Mouse (Mus musculus) heart, embryonic 12.5 days (tissue): ENCODE results near the gene Olfr805. TPM values are rescaled to one million over a fixed set of nuclear protein-coding genes. Genes with fewer than 3 reads are reported as not detected.

Experiments
- ATAC-seq: fragments of 200-750 bp; cut with Nextera tagmentation; 2 replicates; pipeline ENCODE4 v1.8.0; 2017; ENCODE audit warnings: moderate TSS enrichment, moderate library complexity; ENCODE audit not compliant: insufficient number of reproducible peaks, low FRiP score
- H3K27ac ChIP-seq: fragments of 300-500 bp; sonication (generic); 2 replicates; pipeline ENCODE4 v1.5.1; 2016; ENCODE audit warnings: mild to moderate bottlenecking, moderate library complexity; ENCODE audit not compliant: poor library complexity, severe bottlenecking
- H3K27me3 ChIP-seq: fragments of 300-500 bp; sonication (generic); replicated peaks from 2 replicates; pipeline ENCODE4 v1.6.1; 2016; ENCODE audit warnings: mild to moderate bottlenecking, moderate library complexity
- H3K36me3 ChIP-seq: fragments of 300-500 bp; sonication (generic); 2 replicates; pipeline ENCODE4 v1.6.1; 2016; ENCODE audit warnings: mild to moderate bottlenecking, moderate library complexity
- H3K4me1 ChIP-seq: fragments of 300-500 bp; sonication (generic); replicated peaks from 2 replicates; pipeline ENCODE4 v1.6.1; 2016; ENCODE audit warnings: mild to moderate bottlenecking
- H3K4me2 ChIP-seq: fragments of 300-500 bp; sonication (generic); 2 replicates; pipeline ENCODE4 v1.6.1; 2016; ENCODE audit warnings: mild to moderate bottlenecking, moderate library complexity
- H3K4me3 ChIP-seq: fragments of 300-500 bp; sonication (generic); 2 replicates; pipeline ENCODE4 v1.5.1; 2016; ENCODE audit warnings: mild to moderate bottlenecking
- H3K9ac ChIP-seq: fragments of 300-500 bp; sonication (generic); 2 replicates; pipeline ENCODE4 v1.6.1; 2016; ENCODE audit warnings: mild to moderate bottlenecking, moderate library complexity
- H3K9me3 ChIP-seq: fragments of 300-500 bp; sonication (generic); replicated peaks from 2 replicates; pipeline ENCODE4 v1.6.1; 2016; ENCODE audit warnings: mild to moderate bottlenecking, moderate library complexity
- WGBS: fragments of 180-500 bp; shearing (Covaris S2); methylation state at CpG from one replicate; pipeline ENCODE4 v1.1.7; 2016; 5-methylcytosine and 5-hydroxymethylcytosine counted together
- polyA plus RNA-seq: library from polyadenylated mRNA; unstranded; fragments of >200 nt; fragmentation: Nextera tagmentation; extraction: Ambion mirVana; gene quantifications from 2 replicates; pipeline ENCODE4 v1.2.1, GENCODE M21; 2016

The Olfr805 gene
- polyA plus RNA-seq = not detected in 2 replicates

DNA sequence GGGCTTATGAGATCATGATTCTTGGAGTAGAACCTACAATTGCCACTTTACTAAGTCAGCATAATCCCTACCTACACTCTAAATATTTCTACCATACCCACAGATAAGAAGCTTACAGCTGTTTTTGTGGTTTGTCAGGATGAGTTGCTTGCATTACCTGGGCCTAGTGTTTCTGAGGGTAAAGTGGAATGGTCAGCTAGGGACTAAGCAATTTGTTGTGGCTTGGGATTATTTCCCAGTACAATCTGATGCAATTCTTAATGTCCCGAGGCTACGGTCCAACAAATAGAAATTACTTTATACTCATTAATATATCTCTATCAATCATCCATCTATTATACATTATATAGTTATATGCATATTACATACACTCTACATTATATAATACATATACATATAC is at the start of gene Olfr805:
Olfr805 (minus strand) TSS at position 101 of the 400 bp plus-strand sequence.
- no peak for ATAC-seq
- H3K4me2 ChIP-seq = no peak within 1 kb of the TSS
- no peak within 1 kb of the TSS for H3K27ac ChIP-seq
- 0 out of 2 replicates have a peak, but pooled peaks cover 7% of the 10 kb centered on the region for H3K9me3 ChIP-seq
- no peaks in the 10 kb centered on the region for H3K4me1 ChIP-seq
- no peak within 1 kb of the TSS for H3K9ac ChIP-seq
- H3K27me3 ChIP-seq = no peaks in the 10 kb centered on the region
- H3K4me3 ChIP-seq = no peak within 1 kb of the TSS
- 99% methylated on average over 2 of the region's 2 CpGs for WGBS
- H3K36me3 ChIP-seq = no peaks in the 10 kb centered on the region

DNA sequence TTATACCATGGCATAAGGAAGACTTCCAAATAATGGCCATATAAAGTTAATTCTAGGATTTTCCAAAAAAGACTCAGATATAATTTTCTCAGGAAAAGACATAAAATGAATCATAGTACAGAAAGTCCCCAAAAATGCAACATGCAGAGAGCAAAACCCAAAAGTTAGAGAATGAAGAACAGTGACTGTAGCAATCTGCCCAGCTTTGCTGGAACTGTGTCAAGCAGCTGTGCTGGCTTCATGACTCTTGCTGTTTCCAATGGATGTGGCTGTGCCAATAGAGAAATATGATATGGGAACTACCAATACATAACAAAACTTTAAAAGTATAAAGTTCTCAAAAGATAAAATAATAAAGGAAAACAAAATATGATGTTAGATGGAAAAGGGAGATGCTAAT is 48.9 kb upstream of the Olfr805 start:
- ATAC-seq = no peak
- no peaks in the 10 kb centered on the region for H3K27me3 ChIP-seq
- H3K9me3 ChIP-seq = no peaks in the 10 kb centered on the region
- H3K4me3 ChIP-seq = no peak overlapping the region
- H3K4me2 ChIP-seq = no peak overlapping the region
- H3K36me3 ChIP-seq = no peaks in the 10 kb centered on the region
- H3K9ac ChIP-seq = no peak overlapping the region
- H3K27ac ChIP-seq = no peak overlapping the region
- H3K4me1 ChIP-seq = no peaks in the 10 kb centered on the region

DNA sequence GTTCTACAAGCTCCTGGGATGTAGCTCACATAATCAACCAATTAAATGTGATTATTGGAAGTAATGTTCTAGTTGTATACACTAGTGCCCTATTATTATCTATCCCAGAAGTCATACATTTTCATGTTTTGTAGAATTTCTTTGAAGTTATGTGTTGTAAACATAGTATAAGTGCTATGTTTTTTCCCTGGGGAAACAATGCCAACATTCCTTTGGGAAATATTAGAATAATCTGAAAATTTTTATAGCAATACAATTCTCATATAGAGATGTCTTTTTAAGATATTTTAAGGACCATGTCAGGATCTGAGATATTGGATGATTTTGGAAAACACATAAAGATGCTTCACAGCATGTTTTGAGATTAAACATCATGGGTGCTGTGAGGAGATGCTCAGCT is 45.2 kb upstream of the Olfr805 start, which contains the start of gene Olfr809:
Olfr809 (plus strand) TSS at position 301 of the 400 bp plus-strand sequence.
- no peaks in the 10 kb centered on the region for H3K36me3 ChIP-seq
- no peak within 1 kb of the TSS for H3K27ac ChIP-seq
- no peaks in the 10 kb centered on the region for H3K4me1 ChIP-seq
- H3K9ac ChIP-seq = no peak within 1 kb of the TSS
- H3K4me3 ChIP-seq = no peak within 1 kb of the TSS
- H3K27me3 ChIP-seq = no peaks in the 10 kb centered on the region
- ATAC-seq = no peak
- no peak within 1 kb of the TSS for H3K4me2 ChIP-seq
- no peaks in the 10 kb centered on the region for H3K9me3 ChIP-seq

DNA sequence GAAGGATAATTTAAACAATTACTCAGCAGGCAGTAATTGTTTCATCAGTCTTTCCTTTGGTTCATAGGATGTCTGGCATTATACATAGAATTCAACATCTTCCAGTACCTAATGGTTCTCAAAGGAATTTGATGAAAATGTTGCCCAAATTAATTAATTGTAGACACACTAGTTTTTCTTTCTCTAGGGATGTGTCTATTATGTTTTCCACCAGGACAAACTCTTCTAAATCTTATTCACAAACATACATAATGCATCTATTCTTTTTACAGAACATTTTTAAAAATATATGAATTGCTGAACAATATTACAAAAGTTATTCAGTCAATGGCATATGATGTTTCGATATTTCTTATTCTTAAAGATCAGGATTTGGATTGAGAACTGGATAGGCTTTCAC is 36.0 kb upstream of the Olfr805 start, which contains the start of gene Olfr808:
Olfr808 (plus strand) TSS at position 301 of the 400 bp plus-strand sequence.
- no peak within 1 kb of the TSS for H3K27ac ChIP-seq
- H3K4me2 ChIP-seq = no peak within 1 kb of the TSS
- no peaks in the 10 kb centered on the region for H3K4me1 ChIP-seq
- no peaks in the 10 kb centered on the region for H3K36me3 ChIP-seq
- no peaks in the 10 kb centered on the region for H3K9me3 ChIP-seq
- 79% methylated on average over 1 of the region's 1 CpGs for WGBS
- H3K4me3 ChIP-seq = no peak within 1 kb of the TSS
- no peak for ATAC-seq
- no peak within 1 kb of the TSS for H3K9ac ChIP-seq
- H3K27me3 ChIP-seq = no peaks in the 10 kb centered on the region

DNA sequence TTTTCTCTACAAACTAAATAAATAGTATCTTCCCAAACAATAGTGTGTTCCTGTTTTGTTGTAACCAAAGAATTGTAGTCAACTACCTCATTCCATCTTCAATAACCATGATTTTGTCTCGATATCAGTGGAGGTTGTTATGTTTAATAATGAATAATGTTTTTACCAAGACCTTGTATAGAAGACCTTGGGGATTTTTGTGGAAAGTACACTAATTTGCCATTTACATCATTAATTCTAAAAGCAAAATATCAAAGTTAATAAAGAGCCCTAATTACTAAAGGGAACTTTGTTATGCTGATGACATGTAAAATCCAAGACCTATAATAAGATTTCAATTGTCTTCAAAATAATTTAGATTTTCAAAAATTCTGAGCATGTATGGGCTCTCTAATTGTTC is 28.5 kb upstream of the Olfr805 start, which contains the start of gene Olfr807:
Olfr807 (minus strand) TSS at position 101 of the 400 bp plus-strand sequence.
- 75% methylated on average over 1 of the region's 1 CpGs for WGBS
- H3K27ac ChIP-seq = no peak within 1 kb of the TSS
- no peaks in the 10 kb centered on the region for H3K9me3 ChIP-seq
- H3K9ac ChIP-seq = no peak within 1 kb of the TSS
- no peak within 1 kb of the TSS for H3K4me3 ChIP-seq
- ATAC-seq = no peak
- H3K4me1 ChIP-seq = no peaks in the 10 kb centered on the region
- no peak within 1 kb of the TSS for H3K4me2 ChIP-seq
- no peaks in the 10 kb centered on the region for H3K36me3 ChIP-seq
- no peaks in the 10 kb centered on the region for H3K27me3 ChIP-seq

DNA sequence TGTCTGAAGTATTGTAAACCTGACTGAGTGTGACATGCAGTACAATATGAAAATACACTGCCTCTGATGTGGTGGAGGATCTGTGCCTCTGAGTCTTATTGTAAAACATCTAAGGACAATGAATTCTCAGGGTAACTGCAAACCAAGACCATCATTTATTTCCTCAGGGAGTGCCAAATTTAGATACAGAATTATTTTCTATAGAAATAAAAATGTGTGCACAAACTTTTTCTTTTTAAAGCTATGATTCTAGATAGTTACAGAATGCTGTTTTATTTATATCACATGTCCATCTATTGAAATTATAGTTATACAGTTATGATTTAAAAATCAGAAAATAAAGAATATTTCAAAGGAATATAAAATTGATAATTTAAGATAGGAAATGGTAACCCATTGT is 12.6 kb upstream of the Olfr805 start, which contains the start of gene Olfr806:
Olfr806 (minus strand) TSS at position 101 of the 400 bp plus-strand sequence.
- Histone ChIP-seq H3K4me1 (no peaks in the 10 kb centered on the region), H3K27me3 (no peaks in the 10 kb centered on the region), H3K36me3 (no peaks in the 10 kb centered on the region), H3K4me2 (no peak within 1 kb of the TSS), H3K9ac (no peak within 1 kb of the TSS), H3K27ac (no peak within 1 kb of the TSS), H3K9me3 (0 out of 2 replicates have a peak, but pooled peaks cover 3% of the 10 kb centered on the region), H3K4me3 (no peak within 1 kb of the TSS)
- ATAC-seq = no peak

DNA sequence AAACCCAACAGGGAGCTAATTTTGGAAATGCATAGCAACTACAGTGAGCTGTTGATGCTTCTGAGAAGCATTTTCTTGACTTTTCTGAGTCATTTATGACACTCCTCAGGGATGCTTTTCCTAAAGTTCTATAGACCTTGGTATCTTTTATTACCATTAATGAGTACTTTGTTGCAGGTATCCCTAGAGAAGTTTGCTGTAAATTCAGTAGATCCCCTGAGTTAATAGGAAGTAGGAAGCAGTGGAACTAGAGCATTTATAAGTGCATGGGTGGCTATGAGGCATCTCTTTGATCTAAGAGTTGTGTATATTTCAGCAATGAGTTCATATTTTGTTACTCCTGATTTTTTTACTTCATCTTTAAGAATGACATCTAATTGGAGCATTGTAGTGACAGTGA is 26.3 kb downstream of the Olfr805 start, which contains the start of gene Olfr804:
Olfr804 (plus strand) TSS at position 301 of the 400 bp plus-strand sequence.
- Histone ChIP-seq H3K4me3 (no peak within 1 kb of the TSS), H3K9me3 (no peaks in the 10 kb centered on the region), H3K9ac (no peak within 1 kb of the TSS), H3K4me2 (no peak within 1 kb of the TSS), H3K27me3 (no peaks in the 10 kb centered on the region), H3K36me3 (no peaks in the 10 kb centered on the region), H3K4me1 (no peaks in the 10 kb centered on the region), H3K27ac (no peak within 1 kb of the TSS)
- ATAC-seq = no peak

DNA sequence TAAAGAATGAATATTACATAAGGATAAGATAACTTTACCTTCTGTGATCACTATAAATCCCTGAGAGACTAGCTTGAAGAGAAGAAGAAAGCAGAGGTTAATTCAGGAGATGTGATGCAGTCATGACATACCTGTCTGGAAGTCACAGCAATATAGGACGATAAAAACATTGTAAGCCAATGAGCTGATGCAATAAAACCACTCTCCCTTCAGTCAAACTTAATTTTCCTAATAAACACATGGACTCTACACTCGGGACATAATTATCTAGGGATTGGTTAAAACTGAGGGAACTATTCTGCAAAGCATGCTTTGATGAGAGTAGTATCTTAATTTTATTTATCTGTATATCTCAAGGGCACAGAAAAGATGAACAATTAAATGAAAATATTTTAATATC is 35.0 kb downstream of the Olfr805 start, which contains the start of gene Olfr803:
Olfr803 (minus strand) TSS at position 101 of the 400 bp plus-strand sequence.
- H3K4me2 ChIP-seq = no peak within 1 kb of the TSS
- H3K4me1 ChIP-seq = no peaks in the 10 kb centered on the region
- H3K36me3 ChIP-seq = no peaks in the 10 kb centered on the region
- H3K27me3 ChIP-seq = no peaks in the 10 kb centered on the region
- no peak within 1 kb of the TSS for H3K4me3 ChIP-seq
- H3K27ac ChIP-seq = no peak within 1 kb of the TSS
- ATAC-seq = no peak
- H3K9me3 ChIP-seq = no peaks in the 10 kb centered on the region
- WGBS = 64% methylated on average over 2 of the region's 2 CpGs
- H3K9ac ChIP-seq = no peak within 1 kb of the TSS

DNA sequence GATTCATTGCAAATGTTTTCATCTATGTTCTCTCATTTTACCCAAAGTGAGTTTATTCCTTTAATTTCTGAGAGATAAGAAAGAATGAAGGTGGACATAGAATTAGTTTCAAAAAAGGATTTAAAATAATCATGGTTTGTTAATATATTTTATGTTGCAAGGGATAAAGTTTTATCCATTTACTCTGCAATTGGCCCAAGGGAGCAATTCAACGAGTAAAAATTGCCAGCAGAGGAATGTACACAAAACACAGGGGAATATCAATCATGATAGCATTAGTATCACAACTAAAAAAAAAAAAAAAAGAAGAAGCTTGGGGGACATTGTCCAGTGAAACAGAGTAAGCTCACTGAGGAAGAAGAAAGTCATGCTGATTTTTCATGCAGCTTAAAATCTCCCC is 41.1 kb downstream of the Olfr805 start, which contains the start of gene Olfr802:
Olfr802 (minus strand) TSS at position 101 of the 400 bp plus-strand sequence.
- no peak within 1 kb of the TSS for H3K4me3 ChIP-seq
- H3K4me1 ChIP-seq = no peaks in the 10 kb centered on the region
- H3K9me3 ChIP-seq = no peaks in the 10 kb centered on the region
- no peaks in the 10 kb centered on the region for H3K27me3 ChIP-seq
- WGBS = 51% methylated on average over 1 of the region's 1 CpGs
- no peak within 1 kb of the TSS for H3K9ac ChIP-seq
- no peaks in the 10 kb centered on the region for H3K36me3 ChIP-seq
- no peak within 1 kb of the TSS for H3K4me2 ChIP-seq
- H3K27ac ChIP-seq = no peak within 1 kb of the TSS
- no peak for ATAC-seq

DNA sequence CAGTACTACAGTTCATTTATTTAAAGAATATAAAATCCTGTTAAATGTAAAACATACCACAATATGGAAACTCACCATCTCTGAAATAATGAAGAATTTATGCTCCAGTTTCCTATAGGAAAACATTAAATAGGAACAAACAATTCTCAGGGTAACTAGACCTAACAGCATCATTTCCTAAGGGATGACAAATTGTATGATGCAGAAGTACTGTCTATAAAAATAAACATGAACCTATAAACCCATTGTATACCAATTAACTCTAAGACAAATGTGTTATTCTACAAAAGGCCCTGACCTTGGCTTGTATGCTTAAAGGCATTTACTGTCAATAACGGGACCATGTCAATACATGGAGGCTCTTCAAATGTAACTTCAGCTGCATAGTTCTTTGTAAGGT is 55.4 kb downstream of the Olfr805 start, which contains the start of gene Olfr801:
Olfr801 (minus strand) TSS at position 101 of the 400 bp plus-strand sequence.
- H3K9ac ChIP-seq = no peak within 1 kb of the TSS
- H3K4me3 ChIP-seq = no peak within 1 kb of the TSS
- no peaks in the 10 kb centered on the region for H3K4me1 ChIP-seq
- H3K4me2 ChIP-seq = no peak within 1 kb of the TSS
- WGBS = 75% methylated on average over 1 of the region's 1 CpGs
- no peaks in the 10 kb centered on the region for H3K9me3 ChIP-seq
- ATAC-seq = no peak
- no peaks in the 10 kb centered on the region for H3K27me3 ChIP-seq
- no peaks in the 10 kb centered on the region for H3K36me3 ChIP-seq
- no peak within 1 kb of the TSS for H3K27ac ChIP-seq
